Mouse (Mus musculus) left cerebral cortex, postnatal 36 days (tissue): Measurements from ENCODE around the gene Thrsp. TPM values are rescaled to one million over a fixed set of nuclear protein-coding genes. Genes with fewer than 3 reads are reported as not detected.

Source experiments
- DNase-seq, 2 experiments: peaks; one replicate each; pipeline ENCODE4 v3.0.0; 2021 to 2022; ENCODE audit warnings: low spot score in 2 of 2, mixed read lengths in 1 of 2
- intact Hi-C: fragments of 180-260 bp; cut with DNase I; formaldehyde crosslinking; loops from one replicate; pipeline ENCODE4 v1.15.1; 2025
- total RNA-seq, 2 experiments: library from RNA; stranded (reverse); gene quantifications; 2 replicates each; pipeline ENCODE4 v1.2.3; 2021

The Thrsp gene
- total RNA-seq, 2 experiments from 2014 or later: 18.7 to 23.4 TPM

- intact Hi-C loops: loop anchor here (10.0 kb wide), 1 partner anchor 254 kb away; no protein-coding TSS in a partner anchor
- DNase-seq: no peak
Observed at GRCm38 (mm10) chr7:97420958-97421651, 3.6 kb upstream of the Thrsp start.

GRCm38 (mm10) chr7:97420406-97420805 lies 2.9 kb upstream of the Thrsp start:
- DNase-seq: no peak
- intact Hi-C loops: loop anchor here (10.0 kb wide), 1 partner anchor 254 kb away; no protein-coding TSS in a partner anchor

- intact Hi-C loops: no loop called here
- DNase-seq: no peak
Observed at GRCm38 (mm10) chr7:97419163-97419562, 1.6 kb upstream of the Thrsp start.

GRCm38 (mm10) chr7:97418717-97419116 lies 1.2 kb upstream of the Thrsp start:
- DNase-seq: no peak
- intact Hi-C loops: no loop called here

- intact Hi-C loops: no loop called here
- DNase-seq: no peak
Observed at GRCm38 (mm10) chr7:97416473-97416872, 1.1 kb downstream of the Thrsp start.

- intact Hi-C loops: no loop called here
- no peak for DNase-seq
Observed at GRCm38 (mm10) chr7:97414915-97415687, 2.4 kb downstream of the Thrsp start.

GRCm38 (mm10) chr7:97414426-97414825 lies 3.1 kb downstream of the Thrsp start:
- no peak for DNase-seq
- intact Hi-C loops: no loop called here

- no peak for DNase-seq
- intact Hi-C loops: no loop called here
Observed at GRCm38 (mm10) chr7:97413981-97414380, 3.5 kb downstream of the Thrsp start.

- intact Hi-C loops: no loop called here
- DNase-seq: no peak
Observed at GRCm38 (mm10) chr7:97411575-97411974, 6.0 kb downstream of the Thrsp start.

GRCm38 (mm10) chr7:97411106-97411505 lies 6.4 kb downstream of the Thrsp start:
- intact Hi-C loops: no loop called here
- no peak for DNase-seq

GRCm38 (mm10) chr7:97407145-97407544 lies 10.4 kb downstream of the Thrsp start:
- intact Hi-C loops: no loop called here
- DNase-seq: no peak

GRCm38 (mm10) chr7:97399960-97400715 lies 17.4 kb downstream of the Thrsp start, which contains the start of gene Ndufc2:
TSS of gene Ndufc2 (plus strand) at chr7:97400003.
- peak; percentile 72 to 75 for DNase-seq
- intact Hi-C loops: no loop called here

- DNase-seq: no peak
- intact Hi-C loops: no loop called here
Observed at GRCm38 (mm10) chr7:97398943-97399342, 18.6 kb downstream of the Thrsp start.

GRCm38 (mm10) chr7:97394375-97394774 lies 23.2 kb downstream of the Thrsp start:
- intact Hi-C loops: no loop called here
- DNase-seq: no peak

- intact Hi-C loops: no loop called here
- DNase-seq: no peak
Observed at GRCm38 (mm10) chr7:97392079-97392445, 25.5 kb downstream of the Thrsp start.

- intact Hi-C loops: no loop called here
- no peak for DNase-seq
Observed at GRCm38 (mm10) chr7:97391293-97392078, 26.0 kb downstream of the Thrsp start.

- no peak for DNase-seq
- intact Hi-C loops: no loop called here
Observed at GRCm38 (mm10) chr7:97388541-97388940, 29.0 kb downstream of the Thrsp start.

GRCm38 (mm10) chr7:97387561-97388147 lies 29.9 kb downstream of the Thrsp start:
- intact Hi-C loops: no loop called here
- DNase-seq: no peak

- intact Hi-C loops: no loop called here
Observed at GRCm38 (mm10) chr7:97386806-97387370, 30.6 kb downstream of the Thrsp start.

More at GRCm38 (mm10) chr7:97386806-97387370, 30.6 kb downstream of the Thrsp start:
- DNase-seq: peak; percentile 81 to 84
